Mouse (Mus musculus): ENCODE measurements around the gene Gpbar1.

Gpbar1 gene

GRCm38 (mm10) chr1:74278988-74279387, 638 bp downstream of the Gpbar1 start:
- DNase-seq = no peak

DNA sequence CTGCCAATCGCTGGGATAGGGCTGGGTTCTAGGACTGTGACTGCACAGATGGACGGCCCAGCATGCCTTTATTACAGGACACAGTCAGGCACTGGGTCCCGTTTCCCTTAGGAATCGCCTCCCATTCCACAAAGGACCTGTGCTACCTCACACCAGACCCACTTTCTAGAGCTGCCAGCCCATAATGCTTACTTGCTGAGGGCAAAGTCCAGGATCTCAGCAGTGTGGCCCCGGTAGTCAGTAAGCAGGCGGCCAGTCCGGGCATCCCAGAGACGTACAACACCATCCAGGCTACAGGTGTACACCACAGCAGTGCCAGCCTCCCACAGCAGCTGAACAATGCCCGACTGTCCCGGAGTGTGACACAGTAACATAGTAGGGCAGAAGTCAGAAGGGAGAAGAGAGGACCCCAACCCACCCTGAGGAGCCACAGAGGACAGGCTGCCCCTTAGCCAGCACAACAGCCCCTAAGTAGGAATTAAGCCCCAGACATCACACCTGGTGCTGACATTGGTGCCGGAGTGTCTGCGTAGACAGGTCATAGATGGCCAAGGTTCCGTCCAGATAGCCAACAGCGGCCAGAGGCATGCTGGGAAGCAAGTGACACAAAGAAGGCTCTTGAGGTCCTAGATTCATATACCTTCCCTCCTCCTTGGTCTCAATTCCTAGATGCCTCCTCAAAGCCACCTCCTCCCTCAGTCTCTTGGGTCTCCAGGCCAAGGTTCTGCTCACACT, 2.4 kb downstream of the Gpbar1 start:
- DNase-seq = no peak

GRCm38 (mm10) chr1:74281372-74281771, 3.0 kb downstream of the Gpbar1 start:
- no peak for DNase-seq

- no peak for DNase-seq
These were observed 3.5 kb downstream of the Gpbar1 start for GRCm38 (mm10) chr1:74281886-74282285.

GRCm38 (mm10) chr1:74282896-74283625, 4.7 kb downstream of the Gpbar1 start:
- DNase-seq = no peak

DNA sequence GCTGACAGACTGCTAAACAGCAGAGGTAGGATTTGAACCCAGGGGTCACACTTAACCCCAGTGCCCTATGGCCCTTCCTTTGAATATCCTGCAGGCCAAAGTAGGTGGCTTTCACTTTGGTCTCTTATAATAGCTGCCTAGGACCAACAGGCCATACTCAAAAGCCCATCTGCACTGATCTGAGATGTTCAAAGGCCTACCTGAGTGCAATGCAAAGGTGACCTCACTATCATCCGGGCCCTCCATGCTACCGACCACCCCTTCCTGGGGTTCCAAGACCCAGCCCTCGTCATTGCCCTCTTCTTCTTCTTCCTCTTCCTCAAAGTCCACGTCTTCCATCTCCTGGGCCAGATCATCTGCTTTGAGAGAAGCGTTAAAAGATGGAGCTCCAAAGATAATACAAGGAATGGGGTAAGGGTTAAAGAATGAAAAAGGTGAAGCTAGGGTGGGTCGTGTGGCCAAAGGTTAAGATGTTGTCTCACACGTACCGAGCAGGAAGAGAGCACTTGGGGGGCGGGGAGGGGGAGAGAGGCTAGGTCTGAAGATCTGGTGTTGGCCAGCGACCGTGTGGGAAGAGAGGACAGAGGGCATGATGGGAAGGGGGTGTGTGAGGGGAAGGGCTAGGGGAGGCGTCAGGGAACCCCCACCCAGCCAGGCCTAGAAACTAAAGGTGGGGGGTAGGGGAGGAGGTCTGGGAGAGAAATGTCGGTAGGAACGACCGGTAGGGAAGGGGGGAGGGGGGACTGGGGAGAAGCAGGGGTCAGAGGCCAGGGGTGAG, 5.5 kb downstream of the Gpbar1 start:
- peak; percentile 73 to 74 for DNase-seq

DNA sequence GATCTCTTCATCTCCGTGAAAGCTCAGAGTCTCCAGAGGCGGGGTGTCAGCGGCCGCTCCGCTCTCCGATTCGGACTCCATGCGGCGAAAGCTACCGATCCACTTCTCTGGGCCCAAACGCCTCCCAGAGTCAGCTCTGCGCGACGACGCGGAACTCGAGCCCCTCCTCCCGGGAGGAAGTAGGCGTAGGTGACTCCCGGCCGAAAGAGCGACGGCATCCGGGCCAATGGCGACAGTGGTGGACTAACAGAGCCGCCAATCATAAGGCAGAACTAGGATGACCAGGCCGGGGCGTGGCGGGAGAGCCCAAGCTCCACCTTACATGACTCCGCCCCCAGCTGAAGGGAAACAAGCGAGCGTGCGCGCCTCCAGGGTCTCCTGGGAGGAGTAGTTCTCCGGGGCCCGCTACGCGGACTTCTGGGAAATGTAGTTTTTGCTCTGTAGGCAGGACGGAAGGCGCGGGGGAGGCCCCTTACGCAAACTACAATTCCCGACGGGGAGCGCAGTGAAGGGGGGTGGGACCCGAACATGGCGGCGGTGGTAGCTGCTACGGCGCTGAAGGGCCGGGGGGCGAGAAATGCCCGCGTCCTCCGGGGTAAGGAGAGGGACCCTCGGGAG, 6.3 kb downstream of the Gpbar1 start, which contains the start of the genes Aamp and Pnkd:
Gene Aamp, minus strand, starts transcription at position 196 of the 618 bp plus-strand sequence.
Gene Pnkd, plus strand, starts transcription at position 388 of the 618 bp plus-strand sequence.
- peak; percentile 100 for DNase-seq

DNA sequence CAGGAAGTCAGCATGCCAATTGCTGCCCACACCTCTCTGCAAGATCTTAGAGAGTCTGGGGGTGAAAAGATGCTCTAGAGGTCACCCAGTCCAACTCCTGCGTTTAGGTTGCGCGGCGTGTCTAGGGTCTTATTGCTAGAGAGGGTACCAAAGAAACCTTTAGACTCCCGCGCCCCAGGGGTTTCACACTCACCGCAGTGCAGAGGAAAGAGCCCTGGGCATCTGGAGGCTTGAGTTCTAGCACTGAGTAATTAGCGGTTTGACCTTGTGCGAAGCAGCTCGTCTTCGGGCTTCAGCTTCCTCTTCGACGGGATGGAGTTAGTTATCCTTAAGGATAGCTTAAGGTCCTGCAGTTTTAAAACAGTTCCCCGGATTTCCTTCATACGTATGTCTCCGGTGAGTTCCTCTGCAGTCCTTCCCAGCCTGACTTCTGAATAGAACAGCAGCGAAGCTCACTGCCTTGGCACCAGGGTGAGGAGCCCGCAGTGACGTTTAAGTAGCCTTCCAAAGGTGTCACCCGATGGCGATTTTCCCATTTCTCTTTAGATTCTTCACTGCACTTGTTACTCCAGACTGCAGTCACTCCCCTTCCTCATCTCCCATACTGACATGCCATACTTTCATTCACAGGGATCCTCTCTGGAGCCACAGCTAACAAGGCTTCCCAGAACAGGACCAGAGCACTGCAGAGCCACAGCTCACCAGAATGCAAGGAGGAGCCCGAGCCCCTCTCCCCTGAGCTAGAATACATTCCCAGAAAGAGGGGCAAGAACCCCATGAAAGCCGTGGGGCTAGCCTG, 7.1 kb downstream of the Gpbar1 start:
- DNase-seq = no peak

- DNase-seq = peak in 1 of 2 experiments; percentile 28
These were observed 8.7 kb downstream of the Gpbar1 start for GRCm38 (mm10) chr1:74286869-74287607.

GRCm38 (mm10) chr1:74288327-74288726, 10.0 kb downstream of the Gpbar1 start:
- no peak for DNase-seq

- DNase-seq = no peak
These were observed 10.9 kb downstream of the Gpbar1 start for GRCm38 (mm10) chr1:74289248-74289647.

- no peak for DNase-seq
These were observed 11.4 kb downstream of the Gpbar1 start for GRCm38 (mm10) chr1:74289740-74290139.

DNA sequence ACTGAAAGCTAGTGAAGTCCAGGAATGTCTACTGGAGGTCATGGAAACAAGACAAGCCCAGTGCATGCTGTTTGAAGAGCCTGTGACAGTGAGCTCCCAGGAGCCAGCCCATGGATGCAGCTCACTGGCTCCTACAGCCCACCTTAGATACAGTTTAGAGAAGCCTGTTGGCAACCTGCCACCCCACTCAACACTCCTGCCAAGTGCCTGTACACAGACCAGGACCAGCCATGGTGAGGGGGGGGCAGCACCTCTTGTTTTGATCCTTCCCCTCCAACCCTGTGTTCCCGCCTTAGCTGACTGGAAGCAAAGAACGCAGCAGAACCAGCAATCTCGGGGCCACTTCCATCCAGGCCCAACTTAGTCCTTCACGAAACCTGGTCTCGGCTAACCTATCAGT, 11.8 kb downstream of the Gpbar1 start:
- DNase-seq = peak in 1 of 2 experiments; percentile 50

DNA sequence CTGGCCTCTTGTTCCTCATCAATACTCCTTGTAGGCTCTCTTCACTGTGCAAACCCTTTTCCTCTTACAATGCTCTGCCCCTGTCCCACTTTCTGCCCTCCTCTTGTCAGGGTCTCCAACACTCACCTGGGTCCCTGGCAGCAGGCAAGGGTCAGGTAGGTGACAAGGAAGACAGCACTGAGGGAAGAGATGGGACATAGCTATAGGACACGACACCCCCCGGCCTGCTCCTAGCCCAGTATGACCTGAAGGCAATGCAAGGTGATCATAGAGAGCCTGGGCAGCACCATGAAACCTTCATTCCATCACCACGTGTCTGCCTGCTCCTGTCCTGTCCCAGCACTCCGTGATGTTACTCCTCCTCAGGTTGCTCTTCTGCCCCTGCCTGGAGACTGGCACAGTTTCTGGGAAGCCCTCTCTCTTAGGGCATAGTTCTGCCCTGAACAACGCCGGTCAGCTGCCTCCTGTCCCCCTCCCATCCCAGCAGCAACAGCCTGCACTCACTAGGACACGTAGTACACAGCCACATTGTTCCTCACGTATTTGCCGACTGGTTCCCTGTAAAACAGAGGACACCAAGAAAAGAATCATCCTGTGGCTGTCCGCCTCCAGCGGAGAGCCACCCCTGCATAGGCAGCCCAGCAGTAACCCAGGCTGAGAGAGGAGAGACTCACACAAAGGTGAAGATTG, 14.1 kb downstream of the Gpbar1 start:
- no peak for DNase-seq

- peak; percentile 55 to 69 for DNase-seq
These were observed 15.1 kb downstream of the Gpbar1 start for GRCm38 (mm10) chr1:74293306-74293960.

- no peak for DNase-seq
These were observed 15.8 kb downstream of the Gpbar1 start for GRCm38 (mm10) chr1:74294090-74294643.

GRCm38 (mm10) chr1:74294733-74295455, 16.5 kb downstream of the Gpbar1 start:
- no peak for DNase-seq

GRCm38 (mm10) chr1:74295456-74296171, 17.3 kb downstream of the Gpbar1 start:
- DNase-seq = peak; percentile 92 to 98

Data from lung, postnatal 4 days (tissue).